In genomic region chr5:143651855-143652631, GRCm38 (mm10) we compare ENCODE assay signal across 17 mouse cellular contexts. TPM values are rescaled to one million over a fixed set of nuclear protein-coding genes. Genes with fewer than 3 reads are reported as not detected.
DNase-seq lines count a peak whose midpoint lies in the region; ATAC-seq and TF ChIP-seq lines count a peak whose summit lies in the region.
"Had no signal": no experiment of that assay in that cellular context is flagged by ENCODE, and none has a peak within 500 bp of the region (broad histone marks: within the 10 kb centered on the region; RNA-seq: fewer than 3 reads in every experiment).

No protein-coding gene starts in this region.

- H3K36me3 ChIP-seq in heart, embryonic 16.5 days (ENCODE audit: control insufficient read depth, insufficient read depth): peaks cover 5% of the 10 kb centered on the region; the same call in 1 of the 2 replicates
- H3K36me3 ChIP-seq in testis, adult 2 months (ENCODE audit: control insufficient read depth, insufficient read depth, low read length): no peaks in the 10 kb centered on the region
- H3K36me3 ChIP-seq in liver, embryonic 11.5 days (ENCODE audit: control insufficient read depth, insufficient read depth, low read length): peaks cover 10% of the 10 kb centered on the region; the same call in 1 of the 2 replicates

- peaks cover 45% of the 10 kb centered on the region for H3K4me1 ChIP-seq in heart, embryonic 16.5 days (ENCODE audit: control insufficient read depth, insufficient read depth, low read length)
- peaks cover 2% of the 10 kb centered on the region; the same call in 1 of the 2 replicates for H3K4me1 ChIP-seq in testis, adult 2 months (ENCODE audit: control insufficient read depth, insufficient read depth, low read length)
- H3K4me1 ChIP-seq in liver, embryonic 11.5 days (replicated peaks; ENCODE audit: control insufficient read depth, insufficient read depth, low read length): peaks cover 59% of the 10 kb centered on the region

- DNase-seq in heart, postnatal 10 days: no peak
- DNase-seq in testis, postnatal 10 days (ENCODE audit: low spot score): no peak
- DNase-seq in liver, embryonic 11.5 days (ENCODE audit: low spot score): no peak
- DNase-seq in layer of hippocampus, adult 9-11 months: no peak
- no peak for DNase-seq in right cerebral cortex, postnatal 25 days
- DNase-seq in lung, postnatal 14 days: no peak
- DNase-seq: adrenal gland, postnatal 10 days; cerebellum, postnatal 14 days; forebrain, postnatal 0 days; kidney, adult 18-20 months; lung, adult 2 months; midbrain, embryonic 14.5 days had no signal

- 80% methylated on average over 8 of the region's 8 CpGs for WGBS in heart, embryonic 16.5 days
- WGBS in liver, embryonic 11.5 days: 73% methylated on average over 8 of the region's 8 CpGs

- peak overlapping the region; percentile 21; the same call in 1 of the 2 replicates for H3K27ac ChIP-seq in heart, embryonic 16.5 days (ENCODE audit: low read length)
- no peak overlapping the region; the same call in 1 of the 2 replicates for H3K27ac ChIP-seq in testis, adult 2 months (ENCODE audit: control insufficient read depth, insufficient read depth, low read depth, low read length)
- H3K27ac ChIP-seq in liver, embryonic 11.5 days (ENCODE audit: low read depth, low read length): peak overlapping the region; percentile 45; the same call in 1 of the 2 replicates
- H3K27ac ChIP-seq: layer of hippocampus, adult 2 months; macrophage had no signal

- no peak overlapping the region for H3K4me3 ChIP-seq in heart, embryonic 16.5 days (ENCODE audit: low read length)
- H3K4me3 ChIP-seq in testis, adult 2 months (ENCODE audit: control insufficient read depth, low read depth, low read length): peak overlapping the region; percentile 52
- H3K4me3 ChIP-seq in liver, embryonic 11.5 days (ENCODE audit: low read depth, low read length): no peak overlapping the region
- H3K4me3 ChIP-seq: layer of hippocampus, adult 2 months had no signal

- no peak overlapping the region for H3K4me2 ChIP-seq in heart, embryonic 16.5 days (ENCODE audit: low read depth, low read length)
- no peak overlapping the region for H3K4me2 ChIP-seq in liver, embryonic 11.5 days

- no peak for TF ChIP-seq POLR2A in testis, adult 2 months (IDR thresholded peaks at IDR 0.05; ENCODE audit: control insufficient read depth, low read depth, low read length)

- ATAC-seq in heart, embryonic 16.5 days (replicated peaks; ENCODE audit: extremely low read depth, insufficient read depth, low FRiP score): no peak
- ATAC-seq in liver, embryonic 11.5 days (replicated peaks; ENCODE audit: low FRiP score): no peak
- ATAC-seq: forebrain, postnatal 0 days; hindbrain, embryonic 16.5 days had no signal

- no peaks in the 10 kb centered on the region for H3K9me3 ChIP-seq in heart, embryonic 16.5 days (replicated peaks; ENCODE audit: control insufficient read depth, low read length)
- H3K9me3 ChIP-seq in liver, embryonic 11.5 days (ENCODE audit: control insufficient read depth, low read length): no peaks in the 10 kb centered on the region

- intact Hi-C loops in heart, postnatal 10 days (cut with DNase I): no loop called here

- no peaks in the 10 kb centered on the region for H3K27me3 ChIP-seq in heart, embryonic 16.5 days (ENCODE audit: control insufficient read depth, insufficient read depth, low read length)
- H3K27me3 ChIP-seq in testis, adult 2 months (ENCODE audit: control insufficient read depth, insufficient read depth, low read length): no peaks in the 10 kb centered on the region
- H3K27me3 ChIP-seq in liver, embryonic 11.5 days (replicated peaks; ENCODE audit: control insufficient read depth, insufficient read depth, low read length): no peaks in the 10 kb centered on the region

- no peak overlapping the region for H3K9ac ChIP-seq in heart, embryonic 16.5 days (ENCODE audit: low read length)
- no peak overlapping the region for H3K9ac ChIP-seq in liver, embryonic 11.5 days (ENCODE audit: low read depth, low read length)
- H3K9ac ChIP-seq: forebrain, postnatal 0 days had no signal

- TF ChIP-seq CTCF in testis, adult 2 months (IDR thresholded peaks at IDR 0.05; ENCODE audit: control insufficient read depth, insufficient read depth, insufficient replicate concordance, low read depth, low read length): no peak

RNA-seq across cellular contexts. Expression of gene Cyth3, which starts 29.8 kb away (rescaled TPM):
- 59.2 and 59.4 TPM in 2 replicates for polyA plus RNA-seq in heart, embryonic 16.5 days (2015; fragmentation: Nextera tagmentation; extraction: Ambion mirVana)
- 100 to 1,000 TPM in 1 of 2 experiments, 10 to 100 TPM in 1; 87.2 to 125 TPM for total RNA-seq in heart, postnatal 10 days (2021)
- 22.5 and 24.0 TPM in 2 replicates for polyA plus RNA-seq in testis, adult 2 months (2012; rRNA removed)
- 62.8 and 64.5 TPM in 2 replicates for polyA plus RNA-seq in liver, embryonic 11.5 days (2014; fragmentation: Nextera tagmentation; extraction: Ambion mirVana)
